Mouse (Mus musculus) liver, adult 2 months (tissue): Measurements from ENCODE around the gene Gm2431.
"Not testable (repeated sequence)": the region's sequence is repeated elsewhere in the genome, so short reads cannot be mapped to it uniquely, and the experiment has no call there.

Experiments
- CTCF ChIP-seq: fragments of 200-500 bp; IDR thresholded peaks from 2 replicates; pipeline ENCODE4 v1.5.1; 2011; ENCODE audit warnings: low read depth, low read length, control low read depth
- POLR2A ChIP-seq: fragments of 200-500 bp; IDR thresholded peaks from 2 replicates; pipeline ENCODE4 v1.6.1; 2011; ENCODE audit warnings: low read length, control low read depth; ENCODE audit not compliant: insufficient read depth; ENCODE audit errors: extremely low read depth

DNA sequence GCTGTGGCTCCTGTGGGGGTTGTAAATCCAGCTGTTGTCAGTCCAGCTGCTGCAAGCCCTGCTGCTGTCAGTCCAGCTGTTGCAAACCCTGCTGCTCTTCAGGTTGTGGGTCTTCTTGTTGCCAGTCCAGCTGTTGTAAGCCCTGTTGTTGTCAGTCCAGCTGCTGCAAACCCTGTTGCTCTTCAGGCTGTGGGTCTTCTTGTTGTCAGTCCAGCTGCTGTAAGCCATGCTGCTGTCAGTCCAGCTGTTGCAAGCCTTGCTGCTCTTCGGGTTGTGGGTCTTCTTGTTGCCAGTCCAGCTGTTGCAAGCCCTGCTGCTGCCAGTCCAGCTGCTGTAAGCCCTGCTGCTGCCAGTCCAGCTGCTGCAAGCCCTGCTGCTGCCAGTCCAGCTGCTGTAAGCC is 46.0 kb downstream of the Gm2431 start:
- not testable (repeated sequence) for TF ChIP-seq CTCF, POLR2A
